Mouse (Mus musculus): ENCODE measurements around the gene Fzd5.

The Fzd5 gene

GRCm38 (mm10) chr1:64737502-64738179 lies at the start of gene Fzd5:
Gene Fzd5 (minus strand): TSS chr1:64737751.
- DNase-seq (ENCODE audit: low spot score) = peak; percentile 82

- no peak for DNase-seq (ENCODE audit: low spot score)
These were observed 42.3 kb upstream of the Fzd5 start for GRCm38 (mm10) chr1:64779863-64780262.

- DNase-seq (ENCODE audit: low spot score) = no peak
These were observed 41.9 kb upstream of the Fzd5 start for GRCm38 (mm10) chr1:64779415-64779814.

- DNase-seq (ENCODE audit: low spot score) = no peak
These were observed 35.8 kb upstream of the Fzd5 start for GRCm38 (mm10) chr1:64773305-64773704.

- no peak for DNase-seq (ENCODE audit: low spot score)
These were observed 32.6 kb upstream of the Fzd5 start for GRCm38 (mm10) chr1:64770169-64770568.

GRCm38 (mm10) chr1:64761646-64762045 lies 24.1 kb upstream of the Fzd5 start:
- no peak for DNase-seq (ENCODE audit: low spot score)

GRCm38 (mm10) chr1:64757766-64758165 lies 20.2 kb upstream of the Fzd5 start:
- DNase-seq (ENCODE audit: low spot score) = no peak

GRCm38 (mm10) chr1:64757254-64757653 lies 19.7 kb upstream of the Fzd5 start:
- DNase-seq (ENCODE audit: low spot score) = no peak

- DNase-seq (ENCODE audit: low spot score) = no peak
These were observed 19.1 kb upstream of the Fzd5 start for GRCm38 (mm10) chr1:64756640-64757030.

- no peak for DNase-seq (ENCODE audit: low spot score)
These were observed 18.6 kb upstream of the Fzd5 start for GRCm38 (mm10) chr1:64755971-64756639.

GRCm38 (mm10) chr1:64754658-64755057 lies 17.1 kb upstream of the Fzd5 start:
- no peak for DNase-seq (ENCODE audit: low spot score)

GRCm38 (mm10) chr1:64753668-64754067 lies 16.1 kb upstream of the Fzd5 start:
- DNase-seq (ENCODE audit: low spot score) = no peak

- DNase-seq (ENCODE audit: low spot score) = no peak
These were observed 15.6 kb upstream of the Fzd5 start for GRCm38 (mm10) chr1:64753109-64753508.

- no peak for DNase-seq (ENCODE audit: low spot score)
These were observed 7.1 kb upstream of the Fzd5 start for GRCm38 (mm10) chr1:64744616-64745015.

GRCm38 (mm10) chr1:64742741-64743408 lies 5.3 kb upstream of the Fzd5 start:
- DNase-seq (ENCODE audit: low spot score) = no peak

GRCm38 (mm10) chr1:64738661-64739082 lies 1.1 kb upstream of the Fzd5 start:
- no peak for DNase-seq (ENCODE audit: low spot score)

GRCm38 (mm10) chr1:64738180-64738555 lies 617 bp upstream of the Fzd5 start:
- no peak for DNase-seq (ENCODE audit: low spot score)

GRCm38 (mm10) chr1:64736681-64737501 lies 660 bp downstream of the Fzd5 start:
- no peak for DNase-seq (ENCODE audit: low spot score)

- DNase-seq (ENCODE audit: low spot score) = no peak
These were observed 1.5 kb downstream of the Fzd5 start for GRCm38 (mm10) chr1:64735781-64736680.

- no peak for DNase-seq (ENCODE audit: low spot score)
These were observed 2.5 kb downstream of the Fzd5 start for GRCm38 (mm10) chr1:64734771-64735750.
